Mouse (Mus musculus) liver, adult (tissue): Measurements from ENCODE around the gene Vps51.

ENCODE experiments used
- GATA4 ChIP-seq: IDR thresholded peaks from 2 replicates; pipeline ENCODE4 v1.6.1; 2014; ENCODE audit warnings: mild to moderate bottlenecking, low read length; ENCODE audit not compliant: insufficient replicate concordance

Gene Vps51

GRCm38 (mm10) chr19:6076564-6077393 lies at the start of gene Vps51:
TSS of gene Vps51 (minus strand) at chr19:6077231.
- TF ChIP-seq GATA4 = peak; percentile 4; the same call in 1 of the 2 replicates

GRCm38 (mm10) chr19:6126289-6126688 lies 49.3 kb upstream of the Vps51 start:
- TF ChIP-seq GATA4 = no peak

GRCm38 (mm10) chr19:6124898-6125297 lies 47.9 kb upstream of the Vps51 start:
- no peak for TF ChIP-seq GATA4

DNA sequence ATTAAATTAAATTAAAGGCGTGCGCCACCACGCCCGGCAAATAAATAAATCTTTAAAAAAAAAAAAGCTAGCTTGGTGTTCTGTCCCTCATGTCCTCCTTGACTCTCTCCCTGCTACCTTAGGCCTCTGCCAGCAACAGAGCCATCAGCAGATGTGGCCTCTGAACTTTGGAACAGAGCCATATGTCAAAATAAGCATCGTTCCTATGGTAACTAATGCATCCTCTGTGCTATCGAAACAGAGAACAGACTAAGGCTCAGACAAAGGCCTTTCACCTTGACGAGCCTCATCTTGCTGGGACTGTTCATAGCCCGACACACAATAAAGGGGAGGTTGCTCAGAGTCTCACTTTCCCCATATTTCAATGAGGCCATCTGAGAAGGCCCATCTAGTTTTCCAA lies 46.3 kb upstream of the Vps51 start:
- no peak for TF ChIP-seq GATA4

DNA sequence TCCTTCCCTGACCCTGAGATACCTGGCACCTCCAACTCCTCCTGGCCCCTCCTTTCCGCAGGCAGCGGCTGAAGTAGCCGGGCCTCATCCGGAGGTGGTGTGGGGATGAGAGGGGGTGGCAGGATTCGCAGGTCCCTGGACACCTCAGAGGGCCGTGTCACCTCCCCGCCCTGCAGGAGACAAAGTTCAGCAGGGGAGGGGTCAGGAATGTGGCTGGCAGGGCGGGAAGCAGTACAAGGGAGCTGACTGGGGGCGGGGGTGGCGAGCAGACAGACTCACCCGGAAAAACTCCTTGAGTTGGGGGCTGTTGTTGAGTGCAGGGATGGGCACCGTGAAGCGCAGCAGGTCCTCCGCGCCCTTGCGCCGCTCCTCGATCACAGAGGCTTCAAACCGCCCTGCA lies 44.7 kb upstream of the Vps51 start:
- no peak for TF ChIP-seq GATA4

GRCm38 (mm10) chr19:6118677-6119185 lies 41.7 kb upstream of the Vps51 start:
- TF ChIP-seq GATA4 = no peak

DNA sequence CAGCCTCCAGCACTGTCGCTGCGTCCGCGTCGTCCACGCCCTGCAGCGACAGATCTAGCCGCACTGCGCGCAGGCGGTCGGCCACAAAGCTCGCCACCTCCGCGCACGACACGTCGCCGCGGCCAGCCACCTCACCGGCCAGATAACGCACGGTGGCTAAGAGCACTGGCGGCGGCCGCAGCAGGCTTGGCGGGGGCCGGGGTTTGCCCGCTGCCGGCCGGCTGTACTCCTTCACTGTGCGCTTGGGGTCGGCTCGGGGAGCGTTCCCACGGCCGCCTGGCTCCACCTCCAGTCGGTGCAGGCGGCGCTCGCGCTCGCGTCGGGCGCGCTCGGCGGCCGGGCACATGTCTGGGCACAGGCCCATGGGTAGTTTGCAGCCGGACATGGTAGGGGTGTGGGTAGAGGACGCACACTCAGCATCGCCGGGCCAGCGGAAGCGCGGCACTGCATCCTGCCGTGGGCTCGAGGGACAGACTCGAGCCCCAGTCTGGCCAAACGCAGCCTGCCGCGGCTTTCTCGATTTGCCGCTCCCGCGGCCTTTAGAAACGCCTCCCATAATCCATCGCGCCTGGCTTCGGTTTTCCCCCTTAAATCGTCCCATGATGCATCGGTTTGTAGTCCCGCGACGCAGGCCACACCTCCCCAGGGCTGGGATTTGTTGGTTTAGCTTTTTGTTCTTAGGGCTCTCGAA lies 41.1 kb upstream of the Vps51 start, which contains the start of gene Sac3d1:
TSS of gene Sac3d1 (minus strand) at position 665 of the 691 bp plus-strand sequence.
- TF ChIP-seq GATA4 = no peak

- TF ChIP-seq GATA4 = no peak
Measured at GRCm38 (mm10) chr19:6117346-6117985, 40.4 kb upstream of the Vps51 start.

DNA sequence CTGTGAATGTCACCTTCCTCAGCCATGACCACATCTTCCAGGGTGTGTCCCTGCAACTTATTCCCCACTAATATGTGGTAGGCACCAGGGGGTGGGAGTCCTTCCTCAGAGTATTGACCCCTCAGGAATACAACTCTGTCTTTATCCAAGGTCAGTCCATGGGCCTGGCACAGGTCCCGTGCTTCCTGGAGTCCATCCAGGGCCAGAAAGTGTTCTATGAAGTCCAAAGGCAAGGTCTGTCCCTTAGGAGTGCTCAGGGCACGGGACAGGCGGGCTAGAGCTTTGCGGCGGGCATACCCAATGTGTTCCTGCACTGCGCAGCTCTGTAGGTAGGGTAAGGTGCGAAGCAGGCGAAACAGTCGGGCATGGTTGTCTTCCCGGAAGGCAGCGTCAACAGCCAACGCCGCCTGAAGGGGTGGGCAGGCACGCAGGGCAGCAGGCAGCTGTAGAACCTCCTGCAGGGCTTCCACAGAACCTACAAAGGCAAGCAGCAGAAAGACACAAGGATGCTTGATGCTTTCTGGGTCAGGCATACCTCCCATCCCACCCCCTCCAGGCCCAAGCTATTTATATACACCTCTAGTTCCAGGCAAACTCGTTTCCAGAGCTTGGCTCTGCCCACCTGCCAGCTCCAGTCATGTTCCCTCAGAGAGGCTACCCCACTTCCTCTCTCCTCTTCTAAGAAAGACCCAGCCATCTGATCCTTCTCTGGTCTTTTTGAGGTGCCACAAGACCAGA lies 39.3 kb upstream of the Vps51 start:
- no peak for TF ChIP-seq GATA4

DNA sequence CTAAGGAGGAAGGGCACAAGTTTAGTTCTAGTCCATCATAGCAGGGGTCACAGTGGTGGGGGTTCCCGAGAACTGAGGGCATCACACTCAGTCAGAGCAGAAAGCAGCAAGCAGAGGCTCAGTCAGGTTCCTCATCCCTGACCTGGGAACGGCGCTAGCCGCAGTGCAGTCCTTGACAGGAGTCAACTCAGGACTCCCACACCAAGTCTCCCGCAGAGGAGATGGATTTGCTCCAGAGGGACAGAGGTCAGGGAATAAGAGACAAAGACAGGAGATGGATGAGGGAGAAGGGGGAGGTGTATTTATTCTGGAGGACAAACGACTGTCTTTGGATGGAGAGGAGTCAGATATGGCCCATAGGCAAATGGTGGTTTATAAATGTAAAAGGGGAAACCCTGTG lies 36.1 kb upstream of the Vps51 start:
- no peak for TF ChIP-seq GATA4

DNA sequence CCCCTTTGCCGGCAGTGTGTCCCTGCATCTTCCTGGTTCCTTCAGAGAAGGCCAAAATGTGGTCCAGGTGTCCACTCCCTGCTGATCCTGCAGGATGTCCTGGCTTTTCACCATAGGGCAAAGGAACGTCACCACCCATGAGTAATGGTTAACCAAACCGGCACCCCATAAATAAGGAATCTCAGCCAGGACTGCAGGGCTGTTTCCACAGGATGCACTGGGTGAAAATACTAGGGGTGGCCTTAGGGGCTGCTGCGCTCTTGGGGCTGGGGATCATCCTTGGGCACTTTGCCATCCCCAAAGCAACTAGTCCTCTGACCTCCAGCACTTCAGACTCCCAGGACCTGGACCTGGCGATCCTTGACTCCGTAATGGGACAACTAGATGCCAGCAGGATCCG lies 28.6 kb upstream of the Vps51 start, which contains the start of gene Naaladl1:
TSS of gene Naaladl1 (plus strand) at position 197 of the 400 bp plus-strand sequence.
- TF ChIP-seq GATA4 = no peak

GRCm38 (mm10) chr19:6104476-6104875 lies 27.4 kb upstream of the Vps51 start:
- no peak for TF ChIP-seq GATA4

- TF ChIP-seq GATA4 = no peak
Measured at GRCm38 (mm10) chr19:6102169-6102853, 25.3 kb upstream of the Vps51 start.

- TF ChIP-seq GATA4 = no peak
Measured at GRCm38 (mm10) chr19:6101186-6101585, 24.2 kb upstream of the Vps51 start.
